ENCODE assay signal across 7 mouse cellular contexts in genomic region chr12:116484991-116485390, GRCm38 (mm10). TPM values are rescaled to one million over a fixed set of nuclear protein-coding genes. Genes with fewer than 3 reads are reported as not detected.
A peak's percentile ranks its signal among the peaks of the same experiment; 100 is the strongest.
DNase-seq lines count a peak whose midpoint lies in the region; ATAC-seq and TF ChIP-seq lines count a peak whose summit lies in the region.

No protein-coding gene starts in this region.

- WGBS in liver, embryonic 11.5 days: 75% methylated on average over 8 of the region's 8 CpGs
- 77% methylated on average over 8 of the region's 8 CpGs for WGBS in forebrain, embryonic 13.5 days
- WGBS in limb, embryonic 10.5 days: 75% methylated on average over 8 of the region's 8 CpGs
- 74% methylated on average over 8 of the region's 8 CpGs for WGBS in small intestine, adult 2 months

- H3K27me3 ChIP-seq in liver, embryonic 11.5 days (replicated peaks; ENCODE audit: control insufficient read depth, insufficient read depth, low read length): peaks cover 28% of the 10 kb centered on the region
- H3K27me3 ChIP-seq in forebrain, embryonic 13.5 days: peaks cover 22% of the 10 kb centered on the region; the same call in 1 of the 2 replicates
- H3K27me3 ChIP-seq in limb, embryonic 10.5 days (ENCODE audit: low read depth, poor library complexity, severe bottlenecking): peaks cover 26% of the 10 kb centered on the region
- H3K27me3 ChIP-seq in small intestine, adult 2 months (ENCODE audit: control insufficient read depth, insufficient read depth, low read length): no peaks in the 10 kb centered on the region; the same call in 1 of the 2 replicates

- peak overlapping the region; percentile 90 for H3K4me2 ChIP-seq in liver, embryonic 11.5 days
- H3K4me2 ChIP-seq in forebrain, embryonic 13.5 days: peak overlapping the region; percentile 81

- H3K4me1 ChIP-seq in liver, embryonic 11.5 days (replicated peaks; ENCODE audit: control insufficient read depth, insufficient read depth, low read length): peaks cover 7% of the 10 kb centered on the region
- H3K4me1 ChIP-seq in forebrain, embryonic 13.5 days: peaks cover 13% of the 10 kb centered on the region; the same call in 1 of the 2 replicates
- peaks cover 11% of the 10 kb centered on the region for H3K4me1 ChIP-seq in limb, embryonic 10.5 days
- peaks cover 8% of the 10 kb centered on the region for H3K4me1 ChIP-seq in small intestine, adult 2 months (ENCODE audit: control insufficient read depth, insufficient read depth, insufficient read length, low read length)

- H3K9me3 ChIP-seq in liver, embryonic 11.5 days (ENCODE audit: control insufficient read depth, low read length): no peaks in the 10 kb centered on the region
- no peaks in the 10 kb centered on the region for H3K9me3 ChIP-seq in forebrain, embryonic 13.5 days (replicated peaks)
- H3K9me3 ChIP-seq in limb, embryonic 10.5 days (replicated peaks): no peaks in the 10 kb centered on the region

- H3K36me3 ChIP-seq in liver, embryonic 11.5 days (ENCODE audit: control insufficient read depth, insufficient read depth, low read length): no peaks in the 10 kb centered on the region
- no peaks in the 10 kb centered on the region for H3K36me3 ChIP-seq in forebrain, embryonic 13.5 days (ENCODE audit: poor library complexity, severe bottlenecking)
- H3K36me3 ChIP-seq in limb, embryonic 10.5 days: no peaks in the 10 kb centered on the region
- no peaks in the 10 kb centered on the region for H3K36me3 ChIP-seq in small intestine, adult 2 months (ENCODE audit: control insufficient read depth, insufficient read depth, low read length)

- H3K4me3 ChIP-seq in liver, embryonic 11.5 days (ENCODE audit: low read depth, low read length): no peak overlapping the region
- peak overlapping the region; percentile 71 for H3K4me3 ChIP-seq in forebrain, embryonic 13.5 days
- peak overlapping the region; percentile 62; the same call in 1 of the 2 replicates for H3K4me3 ChIP-seq in limb, embryonic 10.5 days
- H3K4me3 ChIP-seq in small intestine, adult 2 months (ENCODE audit: low read depth, low read length): peak overlapping the region; percentile 40

- H3K27ac ChIP-seq in liver, embryonic 11.5 days (ENCODE audit: low read depth, low read length): no peak overlapping the region
- no peak overlapping the region for H3K27ac ChIP-seq in forebrain, embryonic 13.5 days
- no peak overlapping the region for H3K27ac ChIP-seq in limb, embryonic 10.5 days
- no peak overlapping the region for H3K27ac ChIP-seq in small intestine, adult 2 months (ENCODE audit: insufficient read depth, low read depth, low read length)

- TF ChIP-seq CTCF in small intestine, adult 2 months (IDR thresholded peaks at IDR 0.05; ENCODE audit: extremely low read depth, insufficient read length, insufficient replicate concordance, low read depth, low read length): no peak

- no peak for TF ChIP-seq POLR2A in small intestine, adult 2 months (IDR thresholded peaks at IDR 0.05; ENCODE audit: low read depth, low read length)

- no peak overlapping the region for H3K9ac ChIP-seq in liver, embryonic 11.5 days (ENCODE audit: low read depth, low read length)
- 0 out of 2 replicates have a peak overlapping the region, but pooled peaks have one; percentile 73 for H3K9ac ChIP-seq in forebrain, embryonic 13.5 days

- 0 out of 2 replicates have a peak, but pooled peaks have one; percentile 1 for ATAC-seq in liver, embryonic 11.5 days (replicated peaks; ENCODE audit: low FRiP score)
- ATAC-seq in forebrain, embryonic 13.5 days: no peak

- no peak for DNase-seq in liver, embryonic 11.5 days (ENCODE audit: low spot score)
- DNase-seq in liver: no peak
- DNase-seq in limb, embryonic 10.5 days (ENCODE audit: low spot score): no peak
- no peak for DNase-seq in layer of hippocampus, postnatal 36 days
- no peak for DNase-seq in left cerebral cortex, adult 11 months (ENCODE audit: low spot score)

RNA-seq across cellular contexts. Expression of gene Ptprn2, which starts 0.5 kb away (rescaled TPM):
- polyA plus RNA-seq in liver, embryonic 11.5 days (2014; fragmentation: Nextera tagmentation; extraction: Ambion mirVana): 0.09 and 0.11 TPM in 2 replicates
- 6.6 and 9.7 TPM in 2 replicates for polyA plus RNA-seq in forebrain, embryonic 13.5 days (2015; fragmentation: Nextera tagmentation; extraction: Ambion mirVana)
- polyA plus RNA-seq in limb, embryonic 10.5 days (2016; fragmentation: Nextera tagmentation; extraction: Ambion mirVana): 0.09 and 0.16 TPM in 2 replicates
- polyA plus RNA-seq in small intestine, adult 2 months (2012; rRNA removed): 11.6 and 15.3 TPM in 2 replicates
- 100 to 1,000 TPM; 281 to 298 TPM for total RNA-seq in layer of hippocampus, postnatal 36 days (2021)
